Mouse (Mus musculus): ENCODE data around the gene Pjvk. TPM values are rescaled to one million over a fixed set of nuclear protein-coding genes. Genes with fewer than 3 reads are reported as not detected.
"Not testable (repeated sequence)": the region's sequence is repeated elsewhere in the genome, so short reads cannot be mapped to it uniquely, and the experiment has no call there.

Gene Pjvk
- 0.87 and 1.1 TPM in 2 replicates for polyA plus RNA-seq (2016; fragmentation: Nextera tagmentation; extraction: Ambion mirVana)

GRCm38 (mm10) chr2:76647883-76648570, at the start of gene Pjvk, which contains the start of gene Prkra:
TSS of gene Pjvk (plus strand) at chr2:76648476.
TSS of gene Prkra (minus strand) at chr2:76648015.
- WGBS: under 1% methylated on average over 39 of the region's 42 CpGs
- H3K9ac ChIP-seq: peak within 1 kb of the TSS; percentile 79

GRCm38 (mm10) chr2:76599214-76599613, 49.1 kb upstream of the Pjvk start:
- Histone ChIP-seq H3K4me2 (replicated peaks) (no peak overlapping the region), H3K27me3 (replicated peaks) (no peaks in the 10 kb centered on the region), H3K36me3 (peaks cover 3% of the 10 kb centered on the region; the same call in 1 of the 2 replicates), H3K4me1 (no peaks in the 10 kb centered on the region), H3K9ac (no peak overlapping the region), H3K9me3 (no peaks in the 10 kb centered on the region), H3K4me3 (no peak overlapping the region), H3K27ac (no peak overlapping the region)
- WGBS: 74% methylated on average over 5 of the region's 5 CpGs
- ATAC-seq (ENCODE audit: low FRiP score, low read depth): no peak

More at GRCm38 (mm10) chr2:76647883-76648570, at the start of gene Pjvk, which contains the start of gene Prkra:
- Histone ChIP-seq H3K27ac (peak within 1 kb of the TSS; percentile 78), H3K27me3 (replicated peaks) (no peaks in the 10 kb centered on the region), H3K4me2 (replicated peaks) (peak within 1 kb of the TSS; percentile 69), H3K4me1 (peaks cover 16% of the 10 kb centered on the region), H3K36me3 (0 out of 2 replicates have a peak, but pooled peaks cover 2% of the 10 kb centered on the region), H3K4me3 (peak within 1 kb of the TSS; percentile 68), H3K9me3 (no peaks in the 10 kb centered on the region)
- peak; percentile 98 for ATAC-seq (ENCODE audit: low FRiP score, low read depth)

- no peak for ATAC-seq (ENCODE audit: low FRiP score, low read depth)
- H3K4me3 ChIP-seq: no peak overlapping the region
- no peak overlapping the region for H3K4me2 ChIP-seq (replicated peaks)
- H3K27ac ChIP-seq: no peak overlapping the region
- no peak overlapping the region for H3K9ac ChIP-seq
- H3K4me1 ChIP-seq: no peaks in the 10 kb centered on the region
- H3K9me3 ChIP-seq: no peaks in the 10 kb centered on the region
- no peaks in the 10 kb centered on the region for H3K36me3 ChIP-seq
- no peaks in the 10 kb centered on the region for H3K27me3 ChIP-seq (replicated peaks)
- 97% methylated on average over 1 of the region's 1 CpGs for WGBS
Observed at GRCm38 (mm10) chr2:76602256-76602655, 46.0 kb upstream of the Pjvk start.

- Histone ChIP-seq H3K9me3 (no peaks in the 10 kb centered on the region), H3K27me3 (replicated peaks) (no peaks in the 10 kb centered on the region), H3K36me3 (no peaks in the 10 kb centered on the region), H3K4me3 (no peak overlapping the region), H3K27ac (no peak overlapping the region), H3K4me2 (replicated peaks) (no peak overlapping the region), H3K9ac (no peak overlapping the region), H3K4me1 (no peaks in the 10 kb centered on the region)
- no peak for ATAC-seq (ENCODE audit: low FRiP score, low read depth)
- WGBS: 89% methylated on average over 3 of the region's 3 CpGs
Observed at GRCm38 (mm10) chr2:76606704-76607103, 41.6 kb upstream of the Pjvk start.

GRCm38 (mm10) chr2:76610326-76611104, 37.8 kb upstream of the Pjvk start:
- Histone ChIP-seq H3K27me3 (replicated peaks) (no peaks in the 10 kb centered on the region), H3K4me2 (replicated peaks) (no peak overlapping the region), H3K36me3 (no peaks in the 10 kb centered on the region), H3K27ac (no peak overlapping the region), H3K9ac (no peak overlapping the region), H3K4me3 (no peak overlapping the region), H3K4me1 (no peaks in the 10 kb centered on the region), H3K9me3 (no peaks in the 10 kb centered on the region)
- ATAC-seq (ENCODE audit: low FRiP score, low read depth): no peak
- WGBS: 88% methylated on average over 10 of the region's 10 CpGs

GRCm38 (mm10) chr2:76611996-76612395, 36.3 kb upstream of the Pjvk start:
- no peak for ATAC-seq (ENCODE audit: low FRiP score, low read depth)
- WGBS: 87% methylated on average over 3 of the region's 3 CpGs
- H3K9me3 ChIP-seq: no peaks in the 10 kb centered on the region

GRCm38 (mm10) chr2:76618078-76618477, 30.2 kb upstream of the Pjvk start:
- Histone ChIP-seq H3K9ac (no peak overlapping the region), H3K4me1 (no peaks in the 10 kb centered on the region), H3K27ac (no peak overlapping the region), H3K27me3 (replicated peaks) (no peaks in the 10 kb centered on the region), H3K9me3 (no peaks in the 10 kb centered on the region), H3K4me2 (replicated peaks) (no peak overlapping the region), H3K4me3 (no peak overlapping the region), H3K36me3 (peaks cover 5% of the 10 kb centered on the region; the same call in 1 of the 2 replicates)
- peak; percentile 50; the same call in 1 of the 2 replicates for ATAC-seq (ENCODE audit: low FRiP score, low read depth)
- 48% methylated on average over 1 of the region's 1 CpGs for WGBS

More at GRCm38 (mm10) chr2:76611996-76612395, 36.3 kb upstream of the Pjvk start:
- no peak overlapping the region for H3K4me2 ChIP-seq (replicated peaks)
- H3K9ac ChIP-seq: no peak overlapping the region
- no peaks in the 10 kb centered on the region for H3K4me1 ChIP-seq
- no peaks in the 10 kb centered on the region for H3K27me3 ChIP-seq (replicated peaks)
- no peak overlapping the region for H3K27ac ChIP-seq
- no peaks in the 10 kb centered on the region for H3K36me3 ChIP-seq
- H3K4me3 ChIP-seq: no peak overlapping the region

- Histone ChIP-seq H3K4me1 (no peaks in the 10 kb centered on the region), H3K36me3 (peaks cover 19% of the 10 kb centered on the region), H3K9ac (no peak overlapping the region), H3K27me3 (replicated peaks) (no peaks in the 10 kb centered on the region), H3K9me3 (no peaks in the 10 kb centered on the region), H3K4me2 (replicated peaks) (no peak overlapping the region), H3K4me3 (no peak overlapping the region), H3K27ac (no peak overlapping the region)
- no peak for ATAC-seq (ENCODE audit: low FRiP score, low read depth)
- 90% methylated on average over 5 of the region's 5 CpGs for WGBS
Observed at GRCm38 (mm10) chr2:76620188-76620587, 28.1 kb upstream of the Pjvk start.

GRCm38 (mm10) chr2:76621724-76622123, 26.6 kb upstream of the Pjvk start:
- 84% methylated on average over 1 of the region's 1 CpGs for WGBS

GRCm38 (mm10) chr2:76622316-76622715, 26.0 kb upstream of the Pjvk start:
- not testable (repeated sequence) for H3K4me2 ChIP-seq (replicated peaks); H3K27ac ChIP-seq; H3K4me3 ChIP-seq; H3K9ac ChIP-seq; H3K27me3 ChIP-seq (replicated peaks); H3K9me3 ChIP-seq; ATAC-seq (ENCODE audit: low FRiP score, low read depth); H3K4me1 ChIP-seq
- WGBS: 89% methylated on average over 2 of the region's 2 CpGs
- H3K36me3 ChIP-seq: peaks cover 38% of the 10 kb centered on the region

More at GRCm38 (mm10) chr2:76621724-76622123, 26.6 kb upstream of the Pjvk start:
- Histone ChIP-seq H3K9me3 (0 out of 2 replicates have a peak, but pooled peaks cover 4% of the 10 kb centered on the region), H3K36me3 (peaks cover 32% of the 10 kb centered on the region), H3K4me1 (no peaks in the 10 kb centered on the region), H3K4me3 (no peak overlapping the region), H3K27me3 (replicated peaks) (no peaks in the 10 kb centered on the region), H3K27ac (no peak overlapping the region), H3K4me2 (replicated peaks) (no peak overlapping the region), H3K9ac (no peak overlapping the region)
- no peak for ATAC-seq (ENCODE audit: low FRiP score, low read depth)

- Histone ChIP-seq H3K36me3 (peaks cover 87% of the 10 kb centered on the region), H3K9ac (no peak overlapping the region), H3K9me3 (0 out of 2 replicates have a peak, but pooled peaks cover 4% of the 10 kb centered on the region), H3K27ac (no peak overlapping the region), H3K27me3 (replicated peaks) (no peaks in the 10 kb centered on the region), H3K4me3 (no peak overlapping the region), H3K4me1 (no peaks in the 10 kb centered on the region), H3K4me2 (replicated peaks) (no peak overlapping the region)
- WGBS: 94% methylated on average over 12 of the region's 12 CpGs
- ATAC-seq (ENCODE audit: low FRiP score, low read depth): no peak
Observed at GRCm38 (mm10) chr2:76630293-76630692, 18.0 kb upstream of the Pjvk start.

GRCm38 (mm10) chr2:76631600-76631999, 16.7 kb upstream of the Pjvk start:
- Histone ChIP-seq H3K4me3 (no peak overlapping the region), H3K4me2 (replicated peaks) (no peak overlapping the region), H3K4me1 (no peaks in the 10 kb centered on the region), H3K27ac (no peak overlapping the region), H3K36me3 (peaks cover 87% of the 10 kb centered on the region), H3K27me3 (replicated peaks) (no peaks in the 10 kb centered on the region), H3K9me3 (no peaks in the 10 kb centered on the region), H3K9ac (no peak overlapping the region)
- no peak for ATAC-seq (ENCODE audit: low FRiP score, low read depth)
- 93% methylated on average over 4 of the region's 4 CpGs for WGBS
